9 mouse cellular contexts compared by ENCODE assay signal in the genomic region with DNA sequence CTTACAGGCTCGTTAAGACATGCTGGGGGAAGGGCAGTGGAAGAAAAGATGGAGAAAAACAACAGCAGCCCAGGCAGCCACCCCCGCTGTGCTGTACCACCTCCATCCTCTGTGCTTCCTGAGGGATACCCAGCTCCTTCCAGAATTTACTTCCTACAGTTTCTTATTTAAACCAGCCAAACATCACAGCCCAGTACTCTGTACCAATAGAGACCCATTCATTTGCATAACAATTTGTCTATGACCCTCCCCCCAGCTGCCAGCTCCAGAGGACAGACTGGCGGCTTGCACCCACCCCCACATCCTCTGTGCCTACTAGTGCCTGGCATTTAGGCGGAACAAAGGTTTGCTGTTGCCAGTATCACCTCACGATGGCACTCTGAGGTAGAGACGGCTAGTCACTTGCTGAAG. TPM values are rescaled to one million over a fixed set of nuclear protein-coding genes. Genes with fewer than 3 reads are reported as not detected.
DNase-seq lines count a peak whose midpoint lies in the region; ATAC-seq and TF ChIP-seq lines count a peak whose summit lies in the region.
"Had no signal": no experiment of that assay in that cellular context is flagged by ENCODE, and none has a peak within 500 bp of the region (broad histone marks: within the 10 kb centered on the region; RNA-seq: fewer than 3 reads in every experiment).

No protein-coding gene starts in this region.

- no peak for TF ChIP-seq POLR2A in cerebellum, adult 2 months (IDR thresholded peaks at IDR 0.05; ENCODE audit: borderline replicate concordance, insufficient read depth, low read length)

- H3K27ac ChIP-seq in cerebellum, adult 2 months (ENCODE audit: insufficient read depth, low read length), result peak overlapping the region; percentile 66
- H3K27ac ChIP-seq in forebrain, postnatal 0 days (ENCODE audit: low read depth, low read length), result peak overlapping the region; percentile 36
- no peak overlapping the region for H3K27ac ChIP-seq in limb, embryonic 10.5 days
- H3K27ac ChIP-seq: embryonic facial prominence, embryonic 12.5 days had no signal

- no peaks in the 10 kb centered on the region; the same call in none of the 2 replicates for H3K36me3 ChIP-seq in forebrain, postnatal 0 days (ENCODE audit: insufficient read depth)
- H3K36me3 ChIP-seq in splenic B cell, adult 2 months (ENCODE audit: control insufficient read depth, insufficient read depth, low read length, poor library complexity, severe bottlenecking), result no peaks in the 10 kb centered on the region
- H3K36me3 ChIP-seq in limb, embryonic 10.5 days, result peaks cover 4% of the 10 kb centered on the region; the same call in 1 of the 2 replicates

- H3K9me3 ChIP-seq in forebrain, postnatal 0 days (ENCODE audit: low read length), result no peaks in the 10 kb centered on the region
- no peaks in the 10 kb centered on the region for H3K9me3 ChIP-seq in limb, embryonic 10.5 days (replicated peaks)
- H3K9me3 ChIP-seq: embryonic facial prominence, embryonic 12.5 days had no signal

- no peak overlapping the region for H3K9ac ChIP-seq in forebrain, postnatal 0 days
- H3K9ac ChIP-seq: embryonic facial prominence, embryonic 12.5 days had no signal

- intact Hi-C loops in left cerebral cortex, postnatal 14 days (cut with DNase I), result loop anchor here (5.0 kb wide), 1 partner anchor 53 kb away; the partner anchor contains the start of gene Endog

- peak in 1 of 2 experiments; percentile 38 for DNase-seq in cerebellum, adult 2 months
- DNase-seq in cerebellum, adult 11-12 months, result no peak
- peak; percentile 44 for DNase-seq in forebrain, postnatal 0 days
- peak; percentile 69 to 86 for DNase-seq in left cerebral cortex, postnatal 14 days (ENCODE audit: low spot score in 2 of 2)
- DNase-seq in splenic B cell, adult 2 months (ENCODE audit: low read depth, low spot score), result peak; percentile 85
- DNase-seq in urinary bladder, postnatal 4 days (ENCODE audit: low spot score in 2 of 2), result no peak
- DNase-seq in adrenal gland, postnatal 25 days, result no peak
- DNase-seq in limb, embryonic 10.5 days (ENCODE audit: low spot score), result no peak

- no peak overlapping the region for H3K4me3 ChIP-seq in cerebellum, adult 2 months (replicated peaks; ENCODE audit: insufficient read depth, low read depth, low read length)
- no peak overlapping the region for H3K4me3 ChIP-seq in forebrain, postnatal 0 days (ENCODE audit: low read depth, low read length)
- no peak overlapping the region for H3K4me3 ChIP-seq in limb, embryonic 10.5 days
- H3K4me3 ChIP-seq: embryonic facial prominence, embryonic 12.5 days had no signal

- ATAC-seq in forebrain, postnatal 0 days, result peak; percentile 46

- 6% methylated on average over 6 of the region's 6 CpGs for WGBS in cerebellum, adult 2 months
- 6% methylated on average over 6 of the region's 6 CpGs for WGBS in forebrain, postnatal 0 days
- WGBS in limb, embryonic 10.5 days, result 40% methylated on average over 6 of the region's 6 CpGs

- H3K4me2 ChIP-seq in forebrain, postnatal 0 days (ENCODE audit: low read depth), result 0 out of 2 replicates have a peak overlapping the region, but pooled peaks have one; percentile 15
- H3K4me2 ChIP-seq: embryonic facial prominence, embryonic 12.5 days had no signal

- H3K27me3 ChIP-seq in cerebellum, adult 2 months (ENCODE audit: control insufficient read depth, insufficient read depth, low read length), result no peaks in the 10 kb centered on the region
- H3K27me3 ChIP-seq in forebrain, postnatal 0 days (ENCODE audit: insufficient read depth, low read length), result no peaks in the 10 kb centered on the region
- H3K27me3 ChIP-seq in splenic B cell, adult 2 months (ENCODE audit: control insufficient read depth, insufficient read depth, low read length, poor library complexity, severe bottlenecking), result no peaks in the 10 kb centered on the region
- no peaks in the 10 kb centered on the region for H3K27me3 ChIP-seq in limb, embryonic 10.5 days (ENCODE audit: low read depth, poor library complexity, severe bottlenecking)
- H3K27me3 ChIP-seq: embryonic facial prominence, embryonic 12.5 days had no signal

- peaks cover 29% of the 10 kb centered on the region for H3K4me1 ChIP-seq in cerebellum, adult 2 months (ENCODE audit: control insufficient read depth, insufficient read depth, low read length)
- peaks cover 12% of the 10 kb centered on the region; the same call in 1 of the 2 replicates for H3K4me1 ChIP-seq in forebrain, postnatal 0 days (ENCODE audit: insufficient read depth)
- peaks cover 16% of the 10 kb centered on the region for H3K4me1 ChIP-seq in limb, embryonic 10.5 days

- TF ChIP-seq CTCF in cerebellum, adult 2 months (IDR thresholded peaks at IDR 0.05; ENCODE audit: borderline replicate concordance, insufficient read depth, low read depth, low read length), result no peak
- TF ChIP-seq CTCF in forebrain, postnatal 0 days (IDR thresholded peaks at IDR 0.05; ENCODE audit: low read depth), result no peak; the same call in 1 of the 2 replicates

RNA-seq across cellular contexts. Expression of gene Zer1, which starts 4.7 kb away (rescaled TPM):
- 137 and 154 TPM in 2 replicates for polyA plus RNA-seq in cerebellum, adult 2 months (2012; rRNA removed)
- total RNA-seq in forebrain, postnatal 0 days (2014; rRNA removed), result 51.9 and 70.2 TPM in 2 replicates
- polyA plus RNA-seq in forebrain, postnatal 0 days (2015; fragmentation: Nextera tagmentation; extraction: Ambion mirVana), result 5.4 and 10.3 TPM in 2 replicates
- total RNA-seq in left cerebral cortex, postnatal 14 days (2021), result 100 to 1,000 TPM; 135 to 139 TPM
- 40.0 and 51.7 TPM in 2 replicates for total RNA-seq in adrenal gland, postnatal 25 days (2021)
- polyA plus RNA-seq in limb, embryonic 10.5 days (2016; fragmentation: Nextera tagmentation; extraction: Ambion mirVana), result 6.5 and 9.3 TPM in 2 replicates

RNA-seq across cellular contexts. Expression of gene Tbc1d13, which starts 13.9 kb away (rescaled TPM):
- 57.7 and 58.2 TPM in 2 replicates for polyA plus RNA-seq in cerebellum, adult 2 months (2012; rRNA removed)
- total RNA-seq in forebrain, postnatal 0 days (2014; rRNA removed), result 116 and 135 TPM in 2 replicates
- 5.0 and 8.3 TPM in 2 replicates for polyA plus RNA-seq in forebrain, postnatal 0 days (2015; fragmentation: Nextera tagmentation; extraction: Ambion mirVana)
- 10 to 100 TPM; 65.2 to 69.1 TPM for total RNA-seq in left cerebral cortex, postnatal 14 days (2021)
- 54.0 and 71.3 TPM in 2 replicates for total RNA-seq in adrenal gland, postnatal 25 days (2021)
- polyA plus RNA-seq in limb, embryonic 10.5 days (2016; fragmentation: Nextera tagmentation; extraction: Ambion mirVana), result 6.8 and 8.1 TPM in 2 replicates

RNA-seq across cellular contexts. Expression of gene Zdhhc12, which starts 26.2 kb away (rescaled TPM):
- 14.4 and 15.5 TPM in 2 replicates for polyA plus RNA-seq in cerebellum, adult 2 months (2012; rRNA removed)
- total RNA-seq in forebrain, postnatal 0 days (2014; rRNA removed), result 19.5 and 25.7 TPM in 2 replicates
- 20.8 and 23.3 TPM in 2 replicates for polyA plus RNA-seq in forebrain, postnatal 0 days (2015; fragmentation: Nextera tagmentation; extraction: Ambion mirVana)
- total RNA-seq in left cerebral cortex, postnatal 14 days (2021), result 10 to 100 TPM; 13.0 to 14.1 TPM
- total RNA-seq in adrenal gland, postnatal 25 days (2021), result 26.0 and 27.4 TPM in 2 replicates
- polyA plus RNA-seq in limb, embryonic 10.5 days (2016; fragmentation: Nextera tagmentation; extraction: Ambion mirVana), result 35.6 and 37.2 TPM in 2 replicates

RNA-seq across cellular contexts. Expression of gene Pkn3, which starts 42.2 kb away (rescaled TPM):
- 2.4 TPM in 2 replicates for polyA plus RNA-seq in cerebellum, adult 2 months (2012; rRNA removed)
- 2.0 and 4.7 TPM in 2 replicates for total RNA-seq in forebrain, postnatal 0 days (2014; rRNA removed)
- 0.80 and 0.86 TPM in 2 replicates for polyA plus RNA-seq in forebrain, postnatal 0 days (2015; fragmentation: Nextera tagmentation; extraction: Ambion mirVana)
- 1 to 10 TPM; 1.8 to 2.2 TPM for total RNA-seq in left cerebral cortex, postnatal 14 days (2021)
- total RNA-seq in adrenal gland, postnatal 25 days (2021), result 7.6 and 8.6 TPM in 2 replicates
- 13.5 and 14.7 TPM in 2 replicates for polyA plus RNA-seq in limb, embryonic 10.5 days (2016; fragmentation: Nextera tagmentation; extraction: Ambion mirVana)

RNA-seq across cellular contexts. Expression of gene Endog, which starts 51.6 kb away (rescaled TPM):
- 52.9 and 54.1 TPM in 2 replicates for polyA plus RNA-seq in cerebellum, adult 2 months (2012; rRNA removed)
- total RNA-seq in forebrain, postnatal 0 days (2014; rRNA removed), result 31.8 and 37.1 TPM in 2 replicates
- polyA plus RNA-seq in forebrain, postnatal 0 days (2015; fragmentation: Nextera tagmentation; extraction: Ambion mirVana), result 29.0 and 31.1 TPM in 2 replicates
- total RNA-seq in left cerebral cortex, postnatal 14 days (2021), result 10 to 100 TPM; 23.0 to 27.5 TPM
- 29.5 and 34.8 TPM in 2 replicates for total RNA-seq in adrenal gland, postnatal 25 days (2021)
- 15.2 and 19.5 TPM in 2 replicates for polyA plus RNA-seq in limb, embryonic 10.5 days (2016; fragmentation: Nextera tagmentation; extraction: Ambion mirVana)

Comparison
In these comparisons a context has a peak if more than half of its experiments do, and no peak if none do; other contexts are left out.
1. DNase-seq: peak in forebrain, postnatal 0 days (single experiment), left cerebral cortex, postnatal 14 days (2 of 2) and splenic B cell, adult 2 months (single experiment); none in cerebellum, adult 11-12 months (single experiment), urinary bladder, postnatal 4 days (0 of 2), adrenal gland, postnatal 25 days (single experiment) and limb, embryonic 10.5 days (single experiment).